Mouse (Mus musculus): Measurements from ENCODE around the gene Gcsam.

DNA sequence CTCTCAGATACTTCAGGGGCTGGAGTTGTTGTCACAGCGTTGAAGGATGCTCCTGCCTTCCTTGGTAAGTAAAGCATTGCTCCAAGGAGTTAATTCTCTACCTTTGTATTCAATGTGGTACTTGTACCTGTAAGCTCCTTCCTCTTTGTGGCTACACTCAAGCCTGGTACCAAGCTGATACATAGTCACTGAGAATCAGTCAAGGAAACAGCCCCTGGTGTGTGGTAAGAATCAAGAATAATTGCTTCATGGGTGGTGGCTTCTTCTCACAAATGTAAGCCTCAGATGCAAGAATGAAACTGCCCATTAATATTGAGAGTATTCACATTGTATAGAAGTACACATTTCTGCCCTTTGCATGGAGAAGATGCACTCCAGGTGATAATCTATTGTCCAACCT lies 5.8 kb downstream of the Gcsam start:
- TF ChIP-seq GATA1 (IDR thresholded peaks at IDR 0.05; ENCODE audit: low read length): no peak
- no peak for TF ChIP-seq TAL1 (IDR thresholded peaks at IDR 0.05; ENCODE audit: low read length)

Data from erythroblast, embryonic 14.5 days (primary cell).